Mouse (Mus musculus): Measurements from ENCODE around the gene Agl.

- TF ChIP-seq POLR2A (IDR thresholded peaks at IDR 0.05; ENCODE audit: low read depth, low read length) = no peak
- TF ChIP-seq CTCF (IDR thresholded peaks at IDR 0.05; ENCODE audit: borderline replicate concordance, insufficient read depth, low read length) = no peak
These were observed 23.4 kb upstream of the Agl start for GRCm38 (mm10) chr3:116831324-116831723.
